Mouse (Mus musculus) right cerebral cortex, adult 18-20 months (tissue): ENCODE data around the gene Gm37240.
A peak's percentile ranks its signal among the peaks of the same experiment; 100 is the strongest.

Experiments
- DNase-seq: peaks from one replicate; pipeline ENCODE4 v3.0.0; 2022; ENCODE audit warnings: mixed read lengths

Gene Gm37240

DNA sequence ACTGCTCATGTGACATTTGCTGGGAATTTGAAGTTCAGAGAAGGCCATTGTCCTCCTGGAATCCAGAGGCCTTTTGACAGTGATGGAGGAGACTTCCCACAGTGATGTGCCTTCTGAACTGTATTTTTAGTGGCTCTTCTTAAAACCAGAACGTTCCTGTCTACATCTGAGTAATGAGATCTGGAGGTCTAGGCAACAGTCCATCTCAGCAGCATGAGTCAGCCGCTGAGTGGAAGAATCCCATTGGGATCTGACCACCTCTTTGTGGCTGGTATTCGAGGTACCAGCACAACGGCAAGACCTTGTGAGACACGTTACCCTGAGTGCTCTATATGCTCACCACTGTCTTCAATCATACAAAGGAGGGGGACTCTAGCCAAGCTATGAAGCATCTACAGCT, 723.9 kb downstream of the Gm37240 start:
- peak; percentile 41 for DNase-seq

GRCm38 (mm10) chr3:85162430-85162829, 724.9 kb downstream of the Gm37240 start:
- DNase-seq: no peak

DNA sequence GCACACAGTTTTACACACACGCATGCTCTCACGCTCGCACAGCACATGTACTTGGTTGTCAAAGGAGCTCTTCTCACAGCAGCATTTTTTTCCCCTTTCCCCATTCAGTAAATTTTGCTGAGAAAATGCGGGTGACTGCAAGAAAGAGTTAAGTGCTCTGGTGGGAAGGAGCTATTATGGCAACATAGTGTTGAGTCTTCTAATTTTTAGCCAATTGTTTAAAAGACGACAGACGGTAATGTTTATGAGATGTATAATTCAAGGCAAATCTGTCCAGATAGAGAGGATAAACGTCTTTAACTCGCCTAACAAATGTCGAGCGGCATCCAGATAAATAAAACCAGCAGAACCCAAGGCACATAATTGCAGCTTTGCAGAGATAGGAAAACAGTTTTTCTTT, 726.5 kb downstream of the Gm37240 start:
- no peak for DNase-seq

DNA sequence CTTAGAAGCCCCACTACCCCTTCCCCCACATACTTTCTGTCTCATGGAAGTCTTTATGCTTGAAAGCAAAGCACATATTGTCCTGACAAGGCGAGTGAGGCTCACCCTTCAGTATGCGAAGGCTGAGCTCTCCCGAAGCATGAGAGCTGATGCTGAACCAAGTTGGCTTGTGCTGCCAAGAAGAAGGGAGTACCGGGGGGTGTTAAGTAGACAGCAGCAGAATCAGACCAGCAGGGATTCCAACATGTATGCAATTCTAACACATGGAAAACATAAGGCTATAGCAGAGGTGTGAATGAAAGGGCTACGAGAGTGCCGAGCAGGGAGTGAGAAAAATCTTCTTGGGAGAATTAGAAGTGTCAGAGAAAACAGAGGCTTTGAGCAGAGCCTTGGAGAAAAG, 727.7 kb downstream of the Gm37240 start:
- peak; percentile 39 for DNase-seq

DNA sequence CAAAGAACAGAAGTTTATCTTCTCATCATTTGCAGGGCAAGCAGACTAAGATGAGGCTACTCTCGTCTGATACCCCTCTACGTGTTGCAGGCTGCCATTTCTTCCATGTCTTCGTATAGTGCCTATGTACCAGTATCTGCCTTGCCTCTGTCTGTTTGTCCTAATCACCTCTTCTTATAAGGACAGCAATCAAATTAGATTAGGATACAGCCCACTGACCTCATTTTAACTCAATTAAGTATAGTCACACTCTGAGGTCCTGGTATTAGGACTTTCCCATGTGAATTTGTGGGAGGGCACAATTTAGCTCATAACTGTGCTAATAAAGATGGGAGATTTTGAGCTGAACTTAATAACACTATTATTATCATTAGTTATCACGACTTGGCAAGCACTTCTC, 738.5 kb downstream of the Gm37240 start:
- DNase-seq: no peak

DNA sequence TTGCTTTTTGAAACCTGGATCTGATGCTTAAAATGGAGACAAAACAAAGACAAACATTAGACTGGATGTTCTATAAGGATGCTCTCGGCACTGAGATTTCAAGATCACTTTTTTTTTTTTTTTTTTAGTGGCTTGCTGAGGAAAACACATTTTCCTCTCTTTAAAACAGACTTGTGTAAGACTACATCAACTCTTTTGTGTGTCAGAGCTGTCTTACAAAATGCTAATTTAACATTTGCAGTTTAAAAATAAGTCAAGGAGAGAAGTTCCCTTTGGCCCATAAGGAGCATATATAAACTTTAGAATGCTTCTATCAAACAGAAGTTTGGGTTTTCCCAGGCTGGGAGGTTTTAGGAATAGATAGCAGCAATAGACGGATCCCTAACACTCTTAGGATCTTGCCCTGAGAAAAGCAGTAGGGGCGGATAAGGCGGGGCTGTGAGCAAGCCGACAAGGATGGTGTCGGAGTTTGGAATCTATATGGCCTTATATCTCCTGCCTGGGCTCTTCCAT, 739.2 kb downstream of the Gm37240 start:
- no peak for DNase-seq

DNA sequence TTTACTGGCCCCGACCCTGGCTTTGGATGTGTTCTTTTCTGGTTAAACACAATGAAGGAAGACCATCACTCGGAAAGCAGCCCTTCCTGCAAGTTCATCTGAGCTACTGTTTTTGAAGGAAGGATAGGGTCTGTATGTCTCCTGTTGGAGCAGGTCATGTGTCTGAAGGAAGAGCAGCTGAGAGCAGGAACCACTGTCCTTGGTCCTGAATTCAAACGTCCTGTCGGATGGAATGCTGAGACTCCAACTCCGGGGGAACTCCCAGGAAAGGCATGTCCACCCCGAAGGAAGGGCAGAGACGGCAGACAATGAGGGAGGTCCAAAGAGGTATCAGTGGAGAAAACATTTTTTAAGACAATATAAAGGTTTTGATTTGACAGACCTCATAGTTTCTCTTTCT, 741.8 kb downstream of the Gm37240 start:
- DNase-seq: no peak

GRCm38 (mm10) chr3:85145076-85145475, 742.2 kb downstream of the Gm37240 start:
- peak; percentile 24 for DNase-seq

DNA sequence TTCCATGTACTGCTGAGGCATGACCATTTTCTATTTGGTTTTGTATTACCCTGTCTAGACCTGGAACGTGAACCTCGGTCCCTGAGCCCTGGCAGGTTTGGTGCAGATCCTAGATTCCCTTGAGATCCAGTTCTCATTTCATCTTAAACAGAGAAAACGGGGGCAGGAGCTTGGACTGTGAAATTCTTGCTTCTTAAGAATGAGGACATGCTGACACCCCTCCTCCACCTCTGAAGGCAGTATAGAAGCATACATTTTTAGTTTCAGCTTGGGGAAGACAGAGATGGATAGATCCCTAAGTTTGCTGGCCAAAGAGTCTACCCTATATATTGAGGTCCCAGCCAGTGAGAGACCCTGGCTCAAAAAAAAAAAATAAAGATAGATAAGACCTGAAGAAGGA, 742.9 kb downstream of the Gm37240 start:
- peak; percentile 66 for DNase-seq

DNA sequence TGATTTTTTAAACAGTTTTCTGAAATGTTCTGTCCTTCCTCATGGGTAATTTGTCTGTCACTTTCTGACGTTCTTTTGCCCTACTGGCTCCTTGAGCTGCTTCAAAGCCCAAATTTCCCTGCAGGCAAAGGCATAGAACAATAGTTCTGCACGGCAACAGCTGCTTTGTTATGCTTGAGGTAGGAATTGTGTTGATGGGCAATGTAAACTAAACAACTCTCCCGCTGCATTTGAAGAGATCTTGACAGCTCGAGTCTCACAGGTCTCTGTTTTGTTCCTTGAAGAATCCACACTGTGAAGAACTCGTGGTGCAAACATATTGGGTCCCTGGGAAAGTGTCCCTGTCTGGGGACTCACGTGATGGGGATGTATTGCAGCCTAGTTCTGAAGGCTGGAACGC, 746.8 kb downstream of the Gm37240 start:
- no peak for DNase-seq

GRCm38 (mm10) chr3:85138407-85138806, 748.9 kb downstream of the Gm37240 start:
- no peak for DNase-seq

GRCm38 (mm10) chr3:85133561-85133960, 753.8 kb downstream of the Gm37240 start:
- peak; percentile 54 for DNase-seq

GRCm38 (mm10) chr3:85131878-85132277, 755.4 kb downstream of the Gm37240 start:
- no peak for DNase-seq

DNA sequence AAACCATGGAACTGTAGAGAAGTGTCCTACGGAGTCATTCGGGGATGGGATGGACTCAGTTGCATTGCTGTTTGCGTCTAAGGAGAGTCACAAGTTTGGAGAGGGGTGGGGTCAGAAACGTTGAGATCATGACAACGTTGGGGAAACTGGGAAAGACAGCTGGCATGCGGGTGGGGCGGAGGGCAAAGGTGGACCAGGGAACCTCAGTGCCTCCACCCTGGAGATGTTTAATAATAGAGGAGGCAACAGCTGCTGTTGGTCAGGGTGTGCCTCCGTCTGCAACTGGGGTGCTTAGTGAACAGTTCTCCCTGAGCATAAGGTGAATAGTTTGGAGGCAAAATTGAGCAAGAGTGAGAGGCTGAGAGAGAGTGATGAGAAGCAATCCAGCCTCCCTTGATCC, 758.8 kb downstream of the Gm37240 start:
- DNase-seq: no peak

DNA sequence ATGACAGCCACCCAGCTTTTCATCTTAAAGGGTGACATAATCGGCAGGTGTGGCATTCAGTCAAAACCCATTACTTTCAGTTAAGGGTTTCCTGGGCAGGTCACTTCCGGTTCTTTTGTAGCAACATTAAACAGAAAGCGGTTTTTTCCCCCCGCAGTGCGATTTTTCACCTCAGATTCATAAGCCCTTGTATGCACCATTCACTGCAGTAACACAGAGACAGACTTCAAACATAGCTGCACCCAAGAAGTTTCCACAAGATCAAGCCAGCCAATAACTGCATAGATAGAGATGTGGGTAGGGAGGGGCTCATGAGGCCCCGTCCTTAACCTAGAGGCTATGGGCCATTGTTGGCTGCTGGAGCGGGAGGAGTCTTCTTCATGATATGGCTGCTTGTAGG, 760.3 kb downstream of the Gm37240 start:
- DNase-seq: no peak

- no peak for DNase-seq
Measured at GRCm38 (mm10) chr3:85125471-85125870, 761.8 kb downstream of the Gm37240 start.

DNA sequence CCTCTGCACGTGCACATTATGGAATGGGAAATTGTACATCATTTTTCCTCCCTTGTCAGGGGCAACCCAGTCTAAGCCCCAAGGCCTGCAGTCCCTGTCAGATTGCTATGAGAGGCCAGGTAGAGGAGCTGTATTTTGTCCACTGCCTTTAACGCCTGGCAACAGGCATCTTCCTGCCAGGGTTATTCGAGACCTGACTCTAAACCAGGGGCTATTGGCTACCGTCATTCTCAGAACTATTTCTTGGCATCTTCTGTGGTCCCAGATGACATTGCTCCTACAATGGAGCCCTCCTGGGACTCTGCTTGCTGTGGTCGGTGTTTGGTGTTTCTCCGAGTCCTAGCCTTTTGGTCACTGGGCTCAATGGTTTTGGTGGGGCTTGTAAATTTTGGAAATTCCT, 762.4 kb downstream of the Gm37240 start:
- DNase-seq: no peak

DNA sequence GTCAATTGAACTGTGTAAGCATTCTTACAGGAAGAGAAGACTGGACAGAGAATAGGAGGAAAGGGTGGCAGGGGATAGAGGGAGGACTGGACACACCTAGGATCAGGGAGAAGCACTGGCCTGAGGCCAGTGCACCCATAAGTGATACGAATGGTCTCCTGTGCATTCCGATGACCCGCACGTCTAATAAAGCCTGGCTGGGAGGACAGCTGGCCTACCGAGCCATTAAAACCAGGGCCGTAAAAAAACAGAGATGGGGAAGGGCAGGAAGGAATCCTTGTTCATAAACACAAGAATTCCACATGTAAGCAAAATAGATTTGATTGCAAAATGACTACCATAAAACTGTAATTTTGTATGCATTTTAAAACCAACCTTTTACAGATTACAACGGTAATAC, 762.9 kb downstream of the Gm37240 start:
- no peak for DNase-seq

DNA sequence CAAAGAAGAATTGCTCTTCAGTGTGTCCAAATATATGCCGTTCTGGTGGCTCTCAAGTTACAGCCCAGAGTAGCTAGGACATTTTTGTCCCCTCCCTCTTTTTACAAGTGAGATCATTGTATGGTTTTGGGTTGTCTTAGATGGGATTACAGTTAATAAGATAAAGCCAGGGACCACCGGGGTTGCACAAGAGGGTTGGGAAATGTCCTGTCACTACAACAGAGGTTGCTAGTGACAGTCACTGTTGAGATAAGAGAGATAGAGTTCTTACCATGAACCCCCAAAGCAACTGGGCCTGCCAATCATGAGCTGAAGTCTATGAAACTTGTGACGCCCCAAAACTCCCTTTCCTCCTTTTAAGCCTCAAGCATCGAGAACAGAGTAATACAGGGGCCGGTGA, 769.6 kb downstream of the Gm37240 start:
- no peak for DNase-seq

- DNase-seq: no peak
Measured at GRCm38 (mm10) chr3:85117014-85117413, 770.3 kb downstream of the Gm37240 start.

GRCm38 (mm10) chr3:85115959-85116543, 771.3 kb downstream of the Gm37240 start:
- DNase-seq: peak; percentile 38

DNA sequence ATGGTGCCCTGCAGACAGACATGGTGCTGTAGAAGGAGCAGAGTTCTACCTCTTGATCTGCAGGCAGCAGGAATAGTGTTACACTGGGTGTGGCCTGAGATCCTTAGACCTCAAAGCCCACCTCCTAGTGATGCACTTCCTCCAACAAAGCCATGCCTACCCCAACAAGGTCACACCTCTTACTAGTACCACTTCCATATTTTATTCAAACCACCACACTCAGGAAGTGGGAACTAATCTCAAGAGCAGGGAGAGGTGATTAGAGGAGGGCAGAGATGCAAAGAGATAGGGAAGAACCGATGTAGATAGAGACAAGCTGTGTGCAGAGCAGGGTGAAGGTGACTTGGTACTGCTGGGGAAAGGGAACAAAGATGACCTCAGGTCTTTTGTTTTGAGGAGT, 773.8 kb downstream of the Gm37240 start:
- DNase-seq: no peak

GRCm38 (mm10) chr3:85110762-85111161, 776.6 kb downstream of the Gm37240 start:
- peak; percentile 35 for DNase-seq

GRCm38 (mm10) chr3:85109221-85109620, 778.1 kb downstream of the Gm37240 start:
- no peak for DNase-seq

DNA sequence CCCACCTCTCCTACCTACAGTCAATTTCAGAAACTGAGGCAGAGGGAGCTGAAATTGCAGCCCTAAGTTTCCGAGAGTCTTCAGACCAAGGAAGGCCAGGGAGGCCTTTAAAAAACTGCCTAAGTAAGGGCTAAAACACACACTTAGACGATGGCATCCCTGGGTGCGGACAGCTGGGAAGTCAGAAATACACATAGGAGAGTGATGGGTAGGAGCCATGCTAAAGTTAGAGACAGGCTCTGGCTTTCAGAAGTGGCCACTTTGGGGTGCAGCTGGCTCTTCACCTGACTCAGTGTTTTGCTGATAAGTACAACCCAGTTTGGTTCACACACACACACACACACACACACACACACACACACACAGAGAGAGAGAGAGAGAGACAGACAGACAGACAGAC, 778.9 kb downstream of the Gm37240 start:
- DNase-seq: no peak
